Mouse (Mus musculus): ENCODE measurements at regions not wholly inside any gene's neighbourhood (a gene's known extent, or its start where the extent isn't known, plus 50 kb on each side); places are given as distances from the start of the nearest gene placed in this dataset.

- peak; percentile 3 to 4 for DNase-seq
Measured at GRCm38 (mm10) chr15:13859193-13859592, 685.7 kb upstream of the Cdh6 start.

- no peak for DNase-seq
Measured at GRCm38 (mm10) chr15:13854095-13854836, 680.8 kb upstream of the Cdh6 start.

Data from kidney, postnatal 4 days (tissue).